Mouse (Mus musculus) E14TG2a.4 (cell line): ENCODE results near the gene Hcar2.

Source experiments
- H3K27me3 ChIP-seq: 2 replicates; pipeline ENCODE4 v1.6.1; 2014; ENCODE audit warnings: low read length, control low read depth; ENCODE audit not compliant: insufficient read depth
- H3K36me3 ChIP-seq: 2 replicates; pipeline ENCODE4 v1.6.1; 2014; ENCODE audit warnings: low read length, control low read depth; ENCODE audit not compliant: insufficient read depth
- H3K4me1 ChIP-seq: replicated peaks from 2 replicates; pipeline ENCODE4 v1.6.1; 2014; ENCODE audit warnings: low read depth, low read length, control low read depth
- H3K4me3 ChIP-seq: replicated peaks from 2 replicates; pipeline ENCODE4 v1.5.1; 2014; ENCODE audit warnings: mild to moderate bottlenecking, low read length
- H3K9me3 ChIP-seq: 2 replicates; pipeline ENCODE4 v1.6.1; 2014; ENCODE audit warnings: low read length, control low read depth
- CTCF ChIP-seq: conservative IDR thresholded peaks from 2 replicates; pipeline ENCODE4 v1.5.1; 2014; ENCODE audit warnings: low read length
- NANOG ChIP-seq: IDR thresholded peaks from 2 replicates; pipeline ENCODE4 v1.6.1; 2014; ENCODE audit warnings: borderline replicate concordance, low read length, mixed read lengths
- POU5F1 ChIP-seq: IDR thresholded peaks from 2 replicates; pipeline ENCODE4 v1.6.1; 2014; ENCODE audit warnings: low read length, borderline replicate concordance

Hcar2 gene

GRCm38 (mm10) chr5:123865365-123865764 lies at the start of gene Hcar2:
Gene Hcar2, minus strand, starts transcription at chr5:123865499.
- no peak within 1 kb of the TSS for H3K4me3 ChIP-seq
- H3K27me3 ChIP-seq = no peaks in the 10 kb centered on the region
- no peaks in the 10 kb centered on the region for H3K9me3 ChIP-seq
- no peaks in the 10 kb centered on the region for H3K36me3 ChIP-seq
- TF ChIP-seq POU5F1 (no peak), NANOG (no peak), CTCF (no peak)
- no peaks in the 10 kb centered on the region for H3K4me1 ChIP-seq

- H3K4me3 ChIP-seq = no peak overlapping the region
- TF ChIP-seq POU5F1 (no peak), CTCF (no peak), NANOG (no peak)
- H3K36me3 ChIP-seq = peaks cover 88% of the 10 kb centered on the region
- no peaks in the 10 kb centered on the region for H3K9me3 ChIP-seq
- H3K4me1 ChIP-seq = peaks cover 43% of the 10 kb centered on the region
- no peaks in the 10 kb centered on the region for H3K27me3 ChIP-seq
Measured at GRCm38 (mm10) chr5:123914852-123915251, 49.6 kb upstream of the Hcar2 start.

- peaks cover 55% of the 10 kb centered on the region for H3K4me1 ChIP-seq
- no peaks in the 10 kb centered on the region for H3K9me3 ChIP-seq
- H3K36me3 ChIP-seq = peaks cover 45% of the 10 kb centered on the region
- peak overlapping the region; percentile 99 for H3K4me3 ChIP-seq
- no peak for TF ChIP-seq CTCF
- TF ChIP-seq POU5F1 = no peak
- no peak for TF ChIP-seq NANOG
- H3K27me3 ChIP-seq = no peaks in the 10 kb centered on the region
Measured at GRCm38 (mm10) chr5:123907631-123907977, 42.3 kb upstream of the Hcar2 start.

GRCm38 (mm10) chr5:123906976-123907630 lies 41.8 kb upstream of the Hcar2 start, which contains the start of gene Denr:
Gene Denr, plus strand, starts transcription at chr5:123907175.
- Histone ChIP-seq H3K4me1 (peaks cover 50% of the 10 kb centered on the region), H3K9me3 (no peaks in the 10 kb centered on the region), H3K36me3 (peaks cover 40% of the 10 kb centered on the region), H3K4me3 (peak within 1 kb of the TSS; percentile 99), H3K27me3 (no peaks in the 10 kb centered on the region)
- TF ChIP-seq CTCF = peak; percentile 65
- TF ChIP-seq POU5F1 = no peak
- TF ChIP-seq NANOG = no peak

- Histone ChIP-seq H3K36me3 (peaks cover 33% of the 10 kb centered on the region), H3K4me1 (peaks cover 44% of the 10 kb centered on the region), H3K9me3 (no peaks in the 10 kb centered on the region), H3K4me3 (no peak overlapping the region), H3K27me3 (no peaks in the 10 kb centered on the region)
- TF ChIP-seq POU5F1 (no peak), NANOG (no peak), CTCF (no peak)
Measured at GRCm38 (mm10) chr5:123906146-123906975, 41.1 kb upstream of the Hcar2 start.

- Histone ChIP-seq H3K9me3 (no peaks in the 10 kb centered on the region), H3K4me1 (peaks cover 32% of the 10 kb centered on the region), H3K4me3 (no peak overlapping the region), H3K27me3 (no peaks in the 10 kb centered on the region), H3K36me3 (peaks cover 12% of the 10 kb centered on the region)
- TF ChIP-seq POU5F1 (no peak), NANOG (no peak), CTCF (no peak)
Measured at GRCm38 (mm10) chr5:123904059-123904672, 38.9 kb upstream of the Hcar2 start.

GRCm38 (mm10) chr5:123897352-123897751 lies 32.1 kb upstream of the Hcar2 start:
- no peaks in the 10 kb centered on the region for H3K27me3 ChIP-seq
- H3K9me3 ChIP-seq = no peaks in the 10 kb centered on the region
- TF ChIP-seq NANOG (no peak), CTCF (no peak), POU5F1 (no peak)
- peaks cover 26% of the 10 kb centered on the region for H3K4me1 ChIP-seq
- no peak overlapping the region for H3K4me3 ChIP-seq
- no peaks in the 10 kb centered on the region for H3K36me3 ChIP-seq

- Histone ChIP-seq H3K27me3 (no peaks in the 10 kb centered on the region), H3K9me3 (no peaks in the 10 kb centered on the region), H3K4me3 (no peak overlapping the region; the same call in 1 of the 2 replicates), H3K36me3 (no peaks in the 10 kb centered on the region), H3K4me1 (peaks cover 33% of the 10 kb centered on the region)
- TF ChIP-seq CTCF = no peak
- TF ChIP-seq POU5F1 = no peak
- TF ChIP-seq NANOG = no peak
Measured at GRCm38 (mm10) chr5:123896395-123896794, 31.1 kb upstream of the Hcar2 start.
